Mouse (Mus musculus) MEL (cell line): ENCODE measurements around the gene Slmap.

ENCODE experiments used
- CHD1 ChIP-seq: IDR thresholded peaks from 2 replicates; pipeline ENCODE4 v1.6.1; 2012; ENCODE audit warnings: low read depth, mild to moderate bottlenecking, inconsistent platforms, low read length, improper control_type of control experiment
- CTCF ChIP-seq, 3 experiments: IDR thresholded peaks in 2 of 3; conservative IDR thresholded peaks in 1 of 3; 2 replicates each; pipeline ENCODE4 v1.5.1; 2011 to 2012; ENCODE audit warnings: low read length in 3 of 3, low read depth in 2 of 3, mild to moderate bottlenecking in 2 of 3, improper control_type of control experiment in 1 of 3, inconsistent platforms in 1 of 3, mixed read lengths in 1 of 3, moderate library complexity in 1 of 3; ENCODE audit not compliant: control insufficient read depth in 1 of 3, insufficient read depth in 1 of 3, poor library complexity in 1 of 3, severe bottlenecking in 1 of 3
- GATA1 ChIP-seq: IDR thresholded peaks from 2 replicates; pipeline ENCODE4 v1.6.1; 2011; ENCODE audit warnings: low read depth, low read length, improper control_type of control experiment
- MAZ ChIP-seq: IDR thresholded peaks from 2 replicates; pipeline ENCODE4 v1.6.1; 2012; ENCODE audit warnings: low read depth, mild to moderate bottlenecking, inconsistent platforms, low read length, improper control_type of control experiment
- NRF1 ChIP-seq: IDR thresholded peaks from 2 replicates; pipeline ENCODE4 v1.6.1; 2014; ENCODE audit warnings: low read depth, mild to moderate bottlenecking, inconsistent platforms, low read length, improper control_type of control experiment, moderate library complexity; ENCODE audit not compliant: poor library complexity, insufficient read depth, severe bottlenecking
- POLR2A ChIP-seq, 2 experiments: IDR thresholded peaks; 2 replicates each; pipeline ENCODE4 v1.6.1; 2011 to 2012; ENCODE audit warnings: low read length in 2 of 2, mild to moderate bottlenecking in 2 of 2, control low read depth in 1 of 2, improper control_type of control experiment in 1 of 2, low read depth in 1 of 2, moderate library complexity in 1 of 2; ENCODE audit not compliant: control insufficient read depth in 1 of 2, insufficient read depth in 1 of 2, poor library complexity in 1 of 2
- SIN3A ChIP-seq: IDR thresholded peaks from 2 replicates; pipeline ENCODE4 v1.6.1; 2012; ENCODE audit warnings: low read length, improper control_type of control experiment, inconsistent platforms
- USF1 ChIP-seq: IDR thresholded peaks from 2 replicates; pipeline ENCODE4 v1.6.1; 2014; ENCODE audit warnings: low read depth, mild to moderate bottlenecking, inconsistent platforms, low read length, improper control_type of control experiment, moderate library complexity
- ZNF384 ChIP-seq: IDR thresholded peaks from 2 replicates; pipeline ENCODE4 v1.6.1; 2012; ENCODE audit warnings: low read depth, mild to moderate bottlenecking, inconsistent platforms, low read length, improper control_type of control experiment

- TF ChIP-seq ZNF384: no peak
- TF ChIP-seq NRF1: no peak
- no peak for TF ChIP-seq CTCF (IDR thresholded peaks at IDR 0.05 in 2 of 3, conservative IDR thresholded peaks at IDR 0.05 in 1 of 3; ENCODE audit: control insufficient read depth in 1 of 3, insufficient read depth in 1 of 3, low read depth in 2 of 3, low read length in 3 of 3, poor library complexity in 1 of 3, severe bottlenecking in 1 of 3)
- no peak for TF ChIP-seq SIN3A
- TF ChIP-seq CHD1: no peak
- TF ChIP-seq POLR2A (IDR thresholded peaks at IDR 0.05; ENCODE audit: control insufficient read depth in 1 of 2, insufficient read depth in 1 of 2, low read depth in 1 of 2, low read length in 2 of 2, poor library complexity in 1 of 2): no peak
- no peak for TF ChIP-seq USF1
- no peak for TF ChIP-seq GATA1
- no peak for TF ChIP-seq MAZ
These were observed 117.6 kb downstream of the Slmap start for GRCm38 (mm10) chr14:26417088-26417487.
